ENCODE assay signal across 24 mouse cellular contexts in the genomic region with DNA sequence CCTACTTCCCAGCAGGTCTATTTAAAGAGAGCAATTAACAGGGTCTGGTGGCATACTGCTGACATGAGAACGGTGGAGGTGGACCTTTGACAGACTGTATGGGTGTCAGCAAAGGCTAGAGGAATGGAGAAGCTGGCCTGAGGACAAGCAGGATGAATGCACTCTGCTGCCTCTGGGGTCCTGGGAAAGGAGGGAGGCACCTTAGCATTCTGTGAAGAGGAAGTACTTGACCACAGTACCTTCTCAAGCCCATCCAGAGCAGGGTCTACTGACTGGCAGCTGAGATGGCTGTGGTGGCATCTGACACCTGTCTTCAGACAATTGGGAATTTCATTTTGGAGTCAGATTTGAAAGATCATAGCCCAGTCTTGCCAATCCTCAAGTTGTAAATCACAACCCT.
DNase-seq lines count a peak whose midpoint lies in the region; ATAC-seq and TF ChIP-seq lines count a peak whose summit lies in the region.
"Had no signal": no experiment of that assay in that cellular context is flagged by ENCODE, and none has a peak within 500 bp of the region (broad histone marks: within the 10 kb centered on the region; RNA-seq: fewer than 3 reads in every experiment).

No protein-coding gene starts in this region.

- WGBS in heart, embryonic 10.5 days = 29% methylated on average over 1 of the region's 1 CpGs
- WGBS in heart, adult 2 months = 56% methylated on average over 1 of the region's 1 CpGs
- 21% methylated on average over 1 of the region's 1 CpGs for WGBS in liver, embryonic 15.5 days (ENCODE audit: insufficient replicate concordance)
- WGBS in midbrain, embryonic 11.5 days = 65% methylated on average over 1 of the region's 1 CpGs
- WGBS in midbrain, embryonic 13.5 days = 75% methylated on average over 1 of the region's 1 CpGs

- TF ChIP-seq EP300 in heart, adult 2 months (IDR thresholded peaks at IDR 0.05; ENCODE audit: insufficient read depth, low read depth, low read length) = no peak

- intact Hi-C loops in heart, adult 2 months (cut with DNase I) = loop anchor here (5.0 kb wide), 1 partner anchor 161 kb away; the partner anchor contains the start of gene Arhgap22

- peak; percentile 67 for DNase-seq in heart, embryonic 10.5 days (ENCODE audit: low spot score)
- no peak for DNase-seq in heart, adult 2 months
- DNase-seq in liver = no peak
- DNase-seq in midbrain, embryonic 11.5 days (ENCODE audit: low spot score, missing footprints) = peak; percentile 78
- no peak for DNase-seq in spleen, postnatal 36 days (ENCODE audit: low spot score in 2 of 2)
- DNase-seq: adrenal gland, adult 8-10 months; adrenal gland, postnatal 14 days; adrenal gland, postnatal 36 days; B cell, adult 2 months; cerebellum, adult 11-12 months; cerebellum, adult 2 months; cerebellum, adult 9-10 months; cerebellum, postnatal 10 days; cerebellum, postnatal 25 days had no signal

- H3K27ac ChIP-seq in heart, embryonic 10.5 days = no peak overlapping the region
- no peak overlapping the region for H3K27ac ChIP-seq in heart, adult 2 months
- H3K27ac ChIP-seq in liver, embryonic 15.5 days (replicated peaks) = peak overlapping the region; percentile 14; the same call in 1 of the 2 replicates
- H3K27ac ChIP-seq in midbrain, embryonic 11.5 days (ENCODE audit: low read depth, low read length) = no peak overlapping the region
- H3K27ac ChIP-seq in midbrain, embryonic 13.5 days = no peak overlapping the region
- H3K27ac ChIP-seq: embryonic facial prominence, embryonic 10.5 days; embryonic facial prominence, embryonic 12.5 days; forebrain, embryonic 13.5 days had no signal

- ATAC-seq in liver, embryonic 15.5 days (ENCODE audit: insufficient read depth) = no peak
- ATAC-seq in midbrain, embryonic 11.5 days (ENCODE audit: low FRiP score) = no peak
- ATAC-seq in midbrain, embryonic 13.5 days = no peak
- ATAC-seq: activated CD4-positive, CD25-positive, alpha-beta regulatory T cell, adult 4 months; CD4-positive, CD25-positive, alpha-beta regulatory T cell, adult 4 months; forebrain, embryonic 13.5 days; Patski had no signal

- no peak overlapping the region for H3K4me3 ChIP-seq in heart, embryonic 10.5 days
- no peak overlapping the region for H3K4me3 ChIP-seq in heart, adult 2 months
- H3K4me3 ChIP-seq in liver, embryonic 15.5 days (replicated peaks) = no peak overlapping the region
- no peak overlapping the region for H3K4me3 ChIP-seq in midbrain, embryonic 11.5 days (ENCODE audit: low read depth, low read length)
- no peak overlapping the region for H3K4me3 ChIP-seq in midbrain, embryonic 13.5 days (replicated peaks)
- H3K4me3 ChIP-seq: embryonic facial prominence, embryonic 10.5 days; embryonic facial prominence, embryonic 12.5 days; forebrain, embryonic 13.5 days had no signal

- H3K9ac ChIP-seq in heart, adult 2 months (ENCODE audit: low read depth, low read length) = no peak overlapping the region
- no peak overlapping the region for H3K9ac ChIP-seq in liver, embryonic 15.5 days
- H3K9ac ChIP-seq in midbrain, embryonic 11.5 days (ENCODE audit: low read length) = no peak overlapping the region
- no peak overlapping the region for H3K9ac ChIP-seq in midbrain, embryonic 13.5 days (replicated peaks)
- H3K9ac ChIP-seq: embryonic facial prominence, embryonic 12.5 days; forebrain, embryonic 13.5 days had no signal

- H3K36me3 ChIP-seq in heart, embryonic 10.5 days = peaks cover 5% of the 10 kb centered on the region; the same call in 1 of the 2 replicates
- no peaks in the 10 kb centered on the region for H3K36me3 ChIP-seq in heart, adult 2 months (ENCODE audit: control insufficient read depth, insufficient read depth, low read length)
- H3K36me3 ChIP-seq in liver, embryonic 15.5 days (replicated peaks) = no peaks in the 10 kb centered on the region
- no peaks in the 10 kb centered on the region for H3K36me3 ChIP-seq in midbrain, embryonic 11.5 days (ENCODE audit: control insufficient read depth, insufficient read depth, low read length)
- 0 out of 2 replicates have a peak, but pooled peaks cover 5% of the 10 kb centered on the region for H3K36me3 ChIP-seq in midbrain, embryonic 13.5 days

- H3K27me3 ChIP-seq in heart, embryonic 10.5 days (ENCODE audit: insufficient read depth, poor library complexity, severe bottlenecking) = 0 out of 2 replicates have a peak, but pooled peaks cover 12% of the 10 kb centered on the region
- H3K27me3 ChIP-seq in heart, adult 2 months (ENCODE audit: control insufficient read depth, insufficient read depth, low read length) = no peaks in the 10 kb centered on the region
- H3K27me3 ChIP-seq in liver, embryonic 15.5 days = no peaks in the 10 kb centered on the region
- H3K27me3 ChIP-seq in midbrain, embryonic 11.5 days (ENCODE audit: control insufficient read depth, insufficient read depth, low read length) = no peaks in the 10 kb centered on the region
- H3K27me3 ChIP-seq in midbrain, embryonic 13.5 days = no peaks in the 10 kb centered on the region
- H3K27me3 ChIP-seq: CH12.LX; embryonic facial prominence, embryonic 12.5 days; forebrain, embryonic 13.5 days; Patski had no signal

- TF ChIP-seq POLR2A in heart, adult 2 months (IDR thresholded peaks at IDR 0.05; ENCODE audit: insufficient read depth, low read depth, low read length) = no peak

- no peak for TF ChIP-seq CTCF in heart, adult 2 months (IDR thresholded peaks at IDR 0.05)

- H3K79me2 ChIP-seq in heart, adult 2 months (replicated peaks; ENCODE audit: control insufficient read depth, insufficient read depth, low read length) = no peaks in the 10 kb centered on the region

- peaks cover 18% of the 10 kb centered on the region for H3K4me1 ChIP-seq in heart, embryonic 10.5 days
- H3K4me1 ChIP-seq in heart, adult 2 months (ENCODE audit: control insufficient read depth, insufficient read depth, low read length) = peaks cover 1% of the 10 kb centered on the region; the same call in 1 of the 2 replicates
- peaks cover 12% of the 10 kb centered on the region; the same call in 1 of the 2 replicates for H3K4me1 ChIP-seq in liver, embryonic 15.5 days (replicated peaks)
- H3K4me1 ChIP-seq in midbrain, embryonic 11.5 days (ENCODE audit: control insufficient read depth, insufficient read depth, low read length) = 0 out of 2 replicates have a peak, but pooled peaks cover 4% of the 10 kb centered on the region
- peaks cover 12% of the 10 kb centered on the region for H3K4me1 ChIP-seq in midbrain, embryonic 13.5 days (replicated peaks)

- no peak overlapping the region for H3K4me2 ChIP-seq in liver, embryonic 15.5 days
- H3K4me2 ChIP-seq in midbrain, embryonic 11.5 days = no peak overlapping the region
- no peak overlapping the region for H3K4me2 ChIP-seq in midbrain, embryonic 13.5 days (replicated peaks)
- H3K4me2 ChIP-seq: embryonic facial prominence, embryonic 12.5 days; forebrain, embryonic 13.5 days had no signal

- H3K9me3 ChIP-seq in heart, embryonic 10.5 days = no peaks in the 10 kb centered on the region
- H3K9me3 ChIP-seq in liver, embryonic 15.5 days (replicated peaks) = no peaks in the 10 kb centered on the region
- H3K9me3 ChIP-seq in midbrain, embryonic 11.5 days (ENCODE audit: control insufficient read depth, low read length) = no peaks in the 10 kb centered on the region
- H3K9me3 ChIP-seq in midbrain, embryonic 13.5 days = no peaks in the 10 kb centered on the region
- H3K9me3 ChIP-seq: embryonic facial prominence, embryonic 10.5 days; embryonic facial prominence, embryonic 12.5 days; forebrain, embryonic 13.5 days; G1E had no signal

Comparison
In these comparisons a context has a peak if more than half of its experiments do, and no peak if none do; other contexts are left out.
1. DNase-seq: peak in heart, embryonic 10.5 days (single experiment) and midbrain, embryonic 11.5 days (single experiment); none in heart, adult 2 months (0 of 2), liver (single experiment) and spleen, postnatal 36 days (0 of 2).